Comparison of ENCODE assay signal across 9 mouse cellular contexts in genomic region chr14:52140577-52141444, GRCm38 (mm10). TPM values are rescaled to one million over a fixed set of nuclear protein-coding genes. Genes with fewer than 3 reads are reported as not detected.
DNase-seq lines count a peak whose midpoint lies in the region; ATAC-seq and TF ChIP-seq lines count a peak whose summit lies in the region.
"Had no signal": no experiment of that assay in that cellular context is flagged by ENCODE, and none has a peak within 500 bp of the region (broad histone marks: within the 10 kb centered on the region; RNA-seq: fewer than 3 reads in every experiment).

No protein-coding gene starts in this region.

- ATAC-seq in kidney, postnatal 0 days (replicated peaks; ENCODE audit: low FRiP score, low read depth), result 0 out of 2 replicates have a peak, but pooled peaks have one; percentile 21
- ATAC-seq in liver, embryonic 12.5 days, result peak; percentile 69
- ATAC-seq in forebrain, embryonic 16.5 days, result no peak

- peak overlapping the region; percentile 41 for H3K4me2 ChIP-seq in kidney, postnatal 0 days (ENCODE audit: low read length)
- H3K4me2 ChIP-seq in liver, embryonic 12.5 days, result peak overlapping the region; percentile 64
- H3K4me2 ChIP-seq in forebrain, embryonic 16.5 days (ENCODE audit: low read length), result no peak overlapping the region

- H3K9ac ChIP-seq in kidney, postnatal 0 days (ENCODE audit: low read depth, low read length), result peak overlapping the region; percentile 37; the same call in 1 of the 2 replicates
- 0 out of 2 replicates have a peak overlapping the region, but pooled peaks have one; percentile 12 for H3K9ac ChIP-seq in liver, embryonic 12.5 days
- H3K9ac ChIP-seq in forebrain, embryonic 16.5 days (replicated peaks; ENCODE audit: low read depth, low read length), result no peak overlapping the region

- 0 out of 2 replicates have a peak overlapping the region, but pooled peaks have one; percentile 4 for H3K4me3 ChIP-seq in kidney, postnatal 0 days (replicated peaks; ENCODE audit: low read depth, low read length)
- peak overlapping the region; percentile 51 for H3K4me3 ChIP-seq in bone marrow macrophage, adult 2 months (ENCODE audit: insufficient read depth, low read length)
- peak overlapping the region; percentile 33 for H3K4me3 ChIP-seq in liver, embryonic 12.5 days
- H3K4me3 ChIP-seq in thymus, adult 2 months (ENCODE audit: control insufficient read depth, insufficient read depth, low read length), result peak overlapping the region; percentile 42
- H3K4me3 ChIP-seq in forebrain, embryonic 16.5 days (replicated peaks; ENCODE audit: low read length), result no peak overlapping the region

- TF ChIP-seq POLR2A in bone marrow macrophage, adult 2 months (IDR thresholded peaks at IDR 0.05; ENCODE audit: borderline replicate concordance, low read depth, low read length), result no peak
- no peak for TF ChIP-seq POLR2A in thymus, adult 2 months (IDR thresholded peaks at IDR 0.05; ENCODE audit: control insufficient read depth, extremely low read depth, insufficient read depth, low read length, poor library complexity)

- DNase-seq in kidney, postnatal 0 days (ENCODE audit: low spot score), result peak; percentile 26
- DNase-seq in kidney, adult 9 months, result no peak
- DNase-seq in thymus, adult 2 months, result peak; percentile 37
- no peak for DNase-seq in layer of hippocampus, postnatal 36 days
- DNase-seq in adrenal gland, adult 18-20 months (ENCODE audit: low spot score in 2 of 2), result no peak
- DNase-seq: kidney, postnatal 25 days had no signal

- H3K36me3 ChIP-seq in kidney, postnatal 0 days (ENCODE audit: insufficient read depth, low read length), result no peaks in the 10 kb centered on the region
- H3K36me3 ChIP-seq in liver, embryonic 12.5 days, result no peaks in the 10 kb centered on the region
- no peaks in the 10 kb centered on the region for H3K36me3 ChIP-seq in thymus, adult 2 months (ENCODE audit: control insufficient read depth, insufficient read depth, low read length)
- H3K36me3 ChIP-seq in forebrain, embryonic 16.5 days (ENCODE audit: control insufficient read depth, insufficient read depth), result no peaks in the 10 kb centered on the region

- WGBS in kidney, postnatal 0 days, result 35% methylated on average over 19 of the region's 19 CpGs
- WGBS in liver, embryonic 12.5 days (ENCODE audit: insufficient replicate concordance), result 15% methylated on average over 19 of the region's 19 CpGs
- WGBS in thymus, adult 2 months, result 3% methylated on average over 19 of the region's 19 CpGs
- WGBS in forebrain, embryonic 16.5 days, result 76% methylated on average over 19 of the region's 19 CpGs

- H3K27me3 ChIP-seq in kidney, postnatal 0 days (ENCODE audit: insufficient read depth, low read length), result no peaks in the 10 kb centered on the region
- no peaks in the 10 kb centered on the region; the same call in 1 of the 2 replicates for H3K27me3 ChIP-seq in liver, embryonic 12.5 days (replicated peaks)
- no peaks in the 10 kb centered on the region for H3K27me3 ChIP-seq in thymus, adult 2 months (ENCODE audit: control insufficient read depth, insufficient read depth, low read length)
- no peaks in the 10 kb centered on the region for H3K27me3 ChIP-seq in forebrain, embryonic 16.5 days (replicated peaks; ENCODE audit: control insufficient read depth, insufficient read depth, low read length)

- H3K27ac ChIP-seq in kidney, postnatal 0 days, result no peak overlapping the region
- H3K27ac ChIP-seq in bone marrow macrophage, adult 2 months (ENCODE audit: insufficient read depth, low read depth, low read length), result peak overlapping the region; percentile 47
- no peak overlapping the region for H3K27ac ChIP-seq in liver, embryonic 12.5 days
- peak overlapping the region; percentile 32 for H3K27ac ChIP-seq in thymus, adult 2 months (ENCODE audit: control insufficient read depth, insufficient read depth, low read length)
- no peak overlapping the region for H3K27ac ChIP-seq in forebrain, embryonic 16.5 days (ENCODE audit: low read length)

- H3K9me3 ChIP-seq in kidney, postnatal 0 days (replicated peaks; ENCODE audit: low read length), result no peaks in the 10 kb centered on the region
- no peaks in the 10 kb centered on the region for H3K9me3 ChIP-seq in liver, embryonic 12.5 days (replicated peaks)
- no peaks in the 10 kb centered on the region for H3K9me3 ChIP-seq in forebrain, embryonic 16.5 days (ENCODE audit: control insufficient read depth, low read length)

- no peak for TF ChIP-seq CTCF in kidney, postnatal 0 days (IDR thresholded peaks at IDR 0.05; ENCODE audit: low read depth)
- TF ChIP-seq CTCF in bone marrow macrophage, adult 2 months (IDR thresholded peaks at IDR 0.05; ENCODE audit: low read depth, low read length), result no peak
- TF ChIP-seq CTCF in thymus, adult 2 months (IDR thresholded peaks at IDR 0.05; ENCODE audit: borderline replicate concordance, control insufficient read depth, extremely low read depth, insufficient read depth, low read length, poor library complexity), result no peak

- peaks cover 7% of the 10 kb centered on the region; the same call in 1 of the 2 replicates for H3K4me1 ChIP-seq in kidney, postnatal 0 days (replicated peaks; ENCODE audit: insufficient read depth, low read length)
- peaks cover 23% of the 10 kb centered on the region for H3K4me1 ChIP-seq in bone marrow macrophage, adult 2 months (ENCODE audit: control insufficient read depth, insufficient read depth, low read length)
- H3K4me1 ChIP-seq in liver, embryonic 12.5 days, result peaks cover 19% of the 10 kb centered on the region
- peaks cover 30% of the 10 kb centered on the region for H3K4me1 ChIP-seq in thymus, adult 2 months (replicated peaks; ENCODE audit: control insufficient read depth, insufficient read depth, low read length)
- H3K4me1 ChIP-seq in forebrain, embryonic 16.5 days (replicated peaks; ENCODE audit: control insufficient read depth, insufficient read depth, low read length), result no peaks in the 10 kb centered on the region

RNA-seq across cellular contexts. Expression of gene Rpgrip1, which starts 30.3 kb away (rescaled TPM):
- 51.1 and 51.2 TPM in 2 replicates for polyA plus RNA-seq in kidney, postnatal 0 days (2015; fragmentation: Nextera tagmentation; extraction: Ambion mirVana)
- 1.7 and 3.4 TPM in 2 replicates for polyA plus RNA-seq in bone marrow macrophage, adult 2 months (2012; ENCODE audit: insufficient read depth, insufficient read length, missing spikeins)
- 58.2 and 62.1 TPM in 2 replicates for polyA plus RNA-seq in liver, embryonic 12.5 days (2016; fragmentation: Nextera tagmentation; extraction: Ambion mirVana)
- polyA plus RNA-seq in thymus, adult 2 months (2012; rRNA removed), result 3.1 and 3.9 TPM in 2 replicates
- 48.2 and 54.5 TPM in 2 replicates for polyA plus RNA-seq in forebrain, embryonic 16.5 days (2015; fragmentation: Nextera tagmentation; extraction: Ambion mirVana)
- total RNA-seq in layer of hippocampus, postnatal 36 days (2021), result 1 to 10 TPM; 1.1 to 2.3 TPM
- 1 to 10 TPM in 1 of 2 experiments, under 1 TPM in 1; 0.35 to 1.3 TPM for total RNA-seq in adrenal gland, adult 18-20 months (2021)

RNA-seq across cellular contexts. Expression of gene Hnrnpc, which starts 37.0 kb away (rescaled TPM):
- 367 and 400 TPM in 2 replicates for polyA plus RNA-seq in kidney, postnatal 0 days (2015; fragmentation: Nextera tagmentation; extraction: Ambion mirVana)
- 237 and 270 TPM in 2 replicates for polyA plus RNA-seq in bone marrow macrophage, adult 2 months (2012; ENCODE audit: insufficient read depth, insufficient read length, missing spikeins)
- 438 and 448 TPM in 2 replicates for polyA plus RNA-seq in liver, embryonic 12.5 days (2016; fragmentation: Nextera tagmentation; extraction: Ambion mirVana)
- 163 and 171 TPM in 2 replicates for polyA plus RNA-seq in thymus, adult 2 months (2012; rRNA removed)
- polyA plus RNA-seq in forebrain, embryonic 16.5 days (2015; fragmentation: Nextera tagmentation; extraction: Ambion mirVana), result 655 and 693 TPM in 2 replicates
- total RNA-seq in layer of hippocampus, postnatal 36 days (2021), result 100 to 1,000 TPM; 279 to 281 TPM
- total RNA-seq in adrenal gland, adult 18-20 months (2021), result 100 to 1,000 TPM; 285 to 298 TPM

RNA-seq across cellular contexts. Expression of gene Supt16, which starts 56.4 kb away (rescaled TPM):
- polyA plus RNA-seq in kidney, postnatal 0 days (2015; fragmentation: Nextera tagmentation; extraction: Ambion mirVana), result 38.5 and 44.5 TPM in 2 replicates
- polyA plus RNA-seq in bone marrow macrophage, adult 2 months (2012; ENCODE audit: insufficient read depth, insufficient read length, missing spikeins), result 52.0 and 52.9 TPM in 2 replicates
- polyA plus RNA-seq in liver, embryonic 12.5 days (2016; fragmentation: Nextera tagmentation; extraction: Ambion mirVana), result 53.7 TPM in 2 replicates
- 19.1 and 22.8 TPM in 2 replicates for polyA plus RNA-seq in thymus, adult 2 months (2012; rRNA removed)
- polyA plus RNA-seq in forebrain, embryonic 16.5 days (2015; fragmentation: Nextera tagmentation; extraction: Ambion mirVana), result 55.8 and 67.3 TPM in 2 replicates
- total RNA-seq in layer of hippocampus, postnatal 36 days (2021), result 10 to 100 TPM; 52.2 to 53.9 TPM
- 10 to 100 TPM; 51.5 to 53.1 TPM for total RNA-seq in adrenal gland, adult 18-20 months (2021)

Comparison
In these comparisons a context has a peak if more than half of its experiments do, and no peak if none do; other contexts are left out.
1. DNase-seq: peak in kidney, postnatal 0 days (single experiment) and thymus, adult 2 months (single experiment); none in kidney, adult 9 months (single experiment), layer of hippocampus, postnatal 36 days (0 of 2) and adrenal gland, adult 18-20 months (0 of 2).
2. H3K27ac ChIP-seq: peak in bone marrow macrophage, adult 2 months (single experiment) and thymus, adult 2 months (single experiment); none in kidney, postnatal 0 days (single experiment), liver, embryonic 12.5 days (single experiment) and forebrain, embryonic 16.5 days (single experiment).
3. RNA of gene Rpgrip1, which starts 30.3 kb away (polyA plus RNA-seq): 58.2 to 62.1 TPM in liver, embryonic 12.5 days, 48.2 to 54.5 TPM in forebrain, embryonic 16.5 days and 51.1 to 51.2 TPM in kidney, postnatal 0 days; 3.1 to 3.9 TPM in thymus, adult 2 months and 1.7 to 3.4 TPM in bone marrow macrophage, adult 2 months; every median in the first group is over 10 times any median in the second.